Mouse (Mus musculus): Measurements from ENCODE around the gene Map3k7.

DNA sequence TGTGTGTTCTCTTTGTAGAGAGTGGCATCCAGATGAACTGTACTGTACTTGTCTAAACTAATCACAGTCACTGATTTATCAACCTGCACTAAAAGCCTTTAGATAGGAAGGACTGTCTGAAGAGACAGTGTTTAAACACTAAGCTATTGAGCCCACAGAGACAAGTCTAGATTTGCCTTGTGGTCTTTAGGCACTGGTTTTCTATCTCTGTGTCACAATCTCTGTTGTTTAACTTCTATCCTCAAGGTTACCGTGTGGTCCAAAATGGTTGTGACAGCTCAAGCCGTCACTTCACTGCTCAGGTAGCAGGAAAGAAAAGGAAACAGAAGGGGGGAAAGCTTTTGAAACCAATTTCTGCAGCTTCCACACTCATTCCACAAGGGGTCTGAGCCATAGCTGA lies 29.5 kb downstream of the Map3k7 start:
- TF ChIP-seq CTCF (conservative IDR thresholded peaks at IDR 0.05; ENCODE audit: low read length) (no peak), NANOG (IDR thresholded peaks at IDR 0.05; ENCODE audit: borderline replicate concordance, low read length) (no peak)

All from E14TG2a.4 (cell line).